Mouse (Mus musculus): ENCODE results near the gene Ostm1.

DNA sequence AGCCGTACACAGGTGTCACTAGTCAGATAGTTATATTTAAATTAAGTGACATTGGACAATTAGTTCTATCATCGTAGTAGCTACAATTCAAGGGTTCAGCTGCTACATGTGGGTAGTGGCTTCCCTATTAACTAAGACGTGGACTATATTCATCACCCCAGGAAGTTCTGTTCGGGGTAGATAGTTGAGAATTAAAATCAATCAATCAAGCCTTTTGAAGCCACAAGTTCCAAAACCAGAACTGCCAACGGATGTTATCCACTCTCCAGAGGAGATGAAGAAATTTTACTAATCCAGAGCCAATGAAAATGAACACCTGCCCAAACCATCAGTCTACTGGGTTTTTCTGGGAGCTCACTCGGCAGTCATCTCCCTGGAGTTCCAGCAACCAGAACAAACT, 94.7 kb downstream of the Ostm1 start:
- no peak for TF ChIP-seq CTCF (IDR thresholded peaks at IDR 0.05; ENCODE audit: borderline replicate concordance, insufficient read depth, low read depth, low read length)
- TF ChIP-seq POLR2A (IDR thresholded peaks at IDR 0.05; ENCODE audit: borderline replicate concordance, insufficient read depth, low read length), result no peak

Data from cerebellum, adult 2 months (tissue).